Mouse (Mus musculus) large intestine, adult 2 months (tissue): ENCODE results near the gene Itpr2. TPM values are rescaled to one million over a fixed set of nuclear protein-coding genes. Genes with fewer than 3 reads are reported as not detected.

ENCODE experiments used
- DNase-seq: peaks from one replicate; pipeline ENCODE4 v3.0.0-alpha.2; 2012; ENCODE audit warnings: low read depth, low spot score
- WGBS: fragments of 180-500 bp; shearing (Covaris S2); methylation state at CpG from one replicate; pipeline ENCODE4 v1.1.7; 2018; 5-methylcytosine and 5-hydroxymethylcytosine counted together
- polyA plus RNA-seq: library from polyadenylated mRNA; depleted of rRNA; stranded (reverse); fragments of >200 nt; gene quantifications from 2 replicates; pipeline ENCODE4 v1.2.3, GENCODE M21; 2012; rRNA removed

Gene Itpr2
- polyA plus RNA-seq, 1 experiment = 6.8 TPM

DNA sequence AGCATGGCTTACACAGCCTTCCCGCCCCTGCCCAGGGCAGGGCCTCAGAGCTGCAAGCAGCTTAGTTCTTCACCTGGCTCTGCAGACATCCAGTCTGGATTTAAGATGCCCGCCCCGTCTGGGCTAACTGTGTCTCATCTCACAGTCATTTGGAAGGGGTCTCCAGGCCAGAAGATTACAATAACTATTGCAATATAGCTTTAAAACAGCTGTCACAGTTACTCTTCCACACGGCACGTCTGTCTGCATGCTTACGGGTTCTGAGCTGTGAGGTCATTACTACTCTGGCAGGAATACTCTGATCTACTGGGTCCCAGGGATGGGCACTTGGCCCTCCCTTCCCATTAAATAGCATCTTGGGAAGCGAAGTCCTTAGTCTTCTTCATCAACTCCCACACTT, 393.3 kb downstream of the Itpr2 start:
- WGBS = 77% methylated on average over 7 of the region's 7 CpGs
- no peak for DNase-seq

GRCm38 (mm10) chr6:146107117-146107832, 394.7 kb downstream of the Itpr2 start:
- DNase-seq = no peak
- 72% methylated on average over 4 of the region's 4 CpGs for WGBS

GRCm38 (mm10) chr6:146083056-146083961, 418.7 kb downstream of the Itpr2 start:
- WGBS = 68% methylated on average over 15 of the region's 15 CpGs
- DNase-seq = no peak

DNA sequence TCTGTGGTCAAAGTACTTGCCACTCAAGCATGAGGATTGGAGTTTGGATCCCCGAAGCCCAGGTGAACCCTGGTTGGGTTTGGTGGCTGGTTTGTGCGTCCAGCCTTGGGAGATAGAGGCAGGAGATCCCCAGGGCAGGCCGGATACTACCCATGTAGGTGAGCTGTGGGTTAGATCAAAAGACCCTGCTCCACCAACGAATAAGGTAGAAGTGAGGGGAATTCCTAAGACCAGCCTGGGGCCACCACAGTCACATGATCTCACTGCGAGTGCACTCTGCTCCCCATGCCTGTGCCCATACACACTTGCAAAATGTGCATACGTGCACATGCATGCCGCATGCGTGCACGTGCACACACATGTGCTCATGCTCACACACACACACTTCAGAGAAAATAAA, 419.5 kb downstream of the Itpr2 start:
- DNase-seq = no peak

DNA sequence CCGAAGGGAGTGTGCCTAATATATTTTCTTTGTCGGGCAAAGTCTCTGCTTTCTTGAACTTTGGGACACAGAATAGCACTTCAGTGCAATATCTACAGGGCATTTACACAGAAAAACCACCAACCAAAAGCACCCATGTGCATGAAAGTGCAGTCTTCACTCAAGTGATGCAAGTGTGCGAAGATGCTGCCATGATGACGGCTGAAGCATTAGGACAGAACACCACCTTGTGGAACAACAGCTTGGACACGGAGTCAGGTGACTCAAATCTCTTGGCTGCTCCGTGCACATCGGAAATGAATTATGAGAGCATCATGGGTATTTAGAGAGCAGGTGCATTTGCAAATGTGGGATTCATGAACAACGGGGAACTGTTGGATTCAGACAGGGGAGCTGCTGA, 420.4 kb downstream of the Itpr2 start:
- 84% methylated on average over 8 of the region's 8 CpGs for WGBS
- DNase-seq = no peak

More for the DNA sequence above, 419.5 kb downstream of the Itpr2 start:
- WGBS = 86% methylated on average over 9 of the region's 9 CpGs

GRCm38 (mm10) chr6:146080546-146081512, 421.2 kb downstream of the Itpr2 start:
- 65% methylated on average over 18 of the region's 18 CpGs for WGBS
- no peak for DNase-seq

- 49% methylated on average over 3 of the region's 3 CpGs for WGBS
- no peak for DNase-seq
Measured at GRCm38 (mm10) chr6:146079734-146080443, 422.1 kb downstream of the Itpr2 start.

- 37% methylated on average over 5 of the region's 5 CpGs for WGBS
Measured at GRCm38 (mm10) chr6:146079261-146079660, 422.8 kb downstream of the Itpr2 start.

DNA sequence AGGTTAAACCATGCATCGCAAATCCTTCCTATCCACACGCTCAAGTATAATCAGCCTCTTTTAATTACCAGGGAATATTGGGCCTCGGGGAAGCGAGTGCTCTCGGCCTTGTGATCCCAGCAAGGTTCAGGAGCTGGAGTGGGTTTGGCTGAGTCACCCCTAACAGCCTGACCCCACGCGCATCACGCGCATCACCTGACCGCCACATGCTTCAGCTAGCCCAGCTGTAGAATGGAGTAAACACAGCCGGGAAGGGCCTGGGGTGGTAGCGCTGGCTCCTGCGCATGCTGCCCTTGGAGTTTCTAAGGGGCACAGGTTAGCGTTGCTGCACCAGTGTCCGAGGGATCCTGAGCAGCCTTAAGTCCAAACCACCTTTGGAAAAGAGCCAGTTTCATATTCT, 423.9 kb downstream of the Itpr2 start:
- DNase-seq = no peak
- WGBS = 84% methylated on average over 15 of the region's 15 CpGs

More at GRCm38 (mm10) chr6:146079261-146079660, 422.8 kb downstream of the Itpr2 start:
- DNase-seq = peak; percentile 27

DNA sequence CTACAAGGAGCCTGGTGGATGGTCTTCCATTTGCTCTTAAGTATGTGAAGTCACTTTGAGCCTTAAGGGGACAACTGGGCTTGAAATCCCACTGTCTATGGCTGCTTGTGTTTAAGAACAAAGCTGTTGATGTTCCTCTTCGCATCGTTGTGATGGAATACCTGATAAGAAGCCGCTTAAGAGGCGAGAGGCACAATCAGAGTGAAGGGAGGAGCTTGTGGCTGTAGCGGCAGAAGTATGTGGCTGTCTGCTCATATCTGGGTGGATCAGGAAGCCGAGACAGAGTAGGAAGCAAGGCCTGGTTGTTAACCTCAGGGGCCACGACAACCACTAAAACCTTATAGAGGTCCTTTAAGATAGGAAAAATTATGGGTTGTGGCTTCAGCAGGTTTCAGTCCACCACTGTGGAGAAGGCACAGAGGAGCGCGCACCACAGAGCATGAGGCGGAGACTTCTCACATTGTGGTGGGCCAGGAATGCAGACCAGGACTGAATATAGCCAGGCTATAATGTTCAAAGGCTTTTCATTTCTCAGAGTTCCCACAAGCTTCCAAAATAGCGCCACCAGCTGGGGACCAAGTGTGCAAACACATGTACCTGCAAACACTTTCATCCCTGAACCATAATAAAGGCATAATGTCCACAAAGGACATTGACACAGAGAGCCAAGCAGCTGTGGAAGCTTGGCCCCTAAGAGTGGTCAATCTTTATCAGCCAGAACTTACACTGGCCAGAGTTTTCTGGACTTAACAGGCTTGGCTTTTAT, 424.7 kb downstream of the Itpr2 start:
- WGBS = 63% methylated on average over 11 of the region's 11 CpGs
- no peak for DNase-seq

DNA sequence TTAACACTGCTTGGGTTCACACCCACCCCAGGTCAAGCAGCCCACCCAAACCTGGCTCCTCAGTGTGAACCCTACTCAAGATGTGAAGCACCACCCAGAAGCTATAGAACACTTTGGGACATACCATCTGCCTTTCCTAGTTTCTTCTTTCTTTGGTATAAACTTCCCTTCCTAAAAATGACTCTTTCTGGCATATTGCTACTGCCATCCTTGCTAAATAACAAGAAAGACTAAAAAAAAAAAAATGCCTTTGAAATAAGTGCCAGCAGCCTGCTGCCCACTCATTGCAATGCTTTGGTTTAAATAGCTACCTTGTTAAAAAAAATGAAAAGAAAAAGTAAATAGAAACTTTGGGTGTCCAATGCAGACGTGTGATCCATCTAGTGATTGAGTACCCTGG, 429.2 kb downstream of the Itpr2 start:
- WGBS = 45% methylated on average over 1 of the region's 1 CpGs
- DNase-seq = no peak

GRCm38 (mm10) chr6:146071883-146072282, 430.1 kb downstream of the Itpr2 start:
- 85% methylated on average over 1 of the region's 1 CpGs for WGBS
- no peak for DNase-seq

Other genes starting within 250 kb of the Itpr2 start
- gene Fgfr1op2, start 75.0 kb upstream of the Itpr2 start, polyA plus RNA-seq = 28.8 and 48.2 TPM in 2 replicates
- gene Ints13, start 75.6 kb upstream of the Itpr2 start, polyA plus RNA-seq = 10.4 and 11.0 TPM in 2 replicates
- 32.2 and 38.8 TPM in 2 replicates for gene Med21, start 140.3 kb upstream of the Itpr2 start, polyA plus RNA-seq
- gene Tm7sf3, start 140.6 kb upstream of the Itpr2 start, polyA plus RNA-seq = 20.1 and 20.6 TPM in 2 replicates
- gene Stk38l, start 222.8 kb upstream of the Itpr2 start, polyA plus RNA-seq = 4.6 and 4.8 TPM in 2 replicates